Mouse (Mus musculus): ENCODE data around the gene Ralbp1. TPM values are rescaled to one million over a fixed set of nuclear protein-coding genes. Genes with fewer than 3 reads are reported as not detected.

Ralbp1 gene
- polyA plus RNA-seq, 1 experiment from 2014 or later = 47.6 TPM

DNA sequence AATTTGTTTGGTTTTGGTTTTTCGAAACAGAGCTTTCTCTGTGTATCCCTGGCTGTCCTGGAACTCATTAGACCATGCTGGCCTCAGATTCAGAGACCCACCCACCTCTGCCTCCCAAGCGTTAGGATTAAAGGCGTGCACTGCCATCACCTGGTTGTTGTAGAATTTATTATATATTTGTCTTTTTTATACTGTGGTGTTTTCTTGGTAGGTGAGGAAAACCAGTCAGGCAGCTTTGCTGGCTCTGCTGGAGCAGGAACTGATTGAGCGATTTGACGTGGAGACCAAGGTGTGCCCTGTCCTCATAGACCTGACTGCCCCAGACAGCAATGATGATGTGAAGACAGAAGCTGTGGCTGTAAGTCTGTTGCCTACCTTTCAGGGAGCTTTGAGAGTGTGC is 74.6 kb downstream of the Ralbp1 start:
- no peak for DNase-seq (ENCODE audit: low spot score)
- Histone ChIP-seq H3K9ac (ENCODE audit: low read depth, low read length) (no peak overlapping the region), H3K4me3 (ENCODE audit: low read depth, low read length) (no peak overlapping the region), H3K9me3 (ENCODE audit: control insufficient read depth, low read length) (no peaks in the 10 kb centered on the region), H3K27ac (ENCODE audit: low read depth, low read length) (no peak overlapping the region), H3K4me2 (replicated peaks; ENCODE audit: low read depth, low read length) (no peak overlapping the region), H3K27me3 (ENCODE audit: control insufficient read depth, insufficient read depth, low read length) (no peaks in the 10 kb centered on the region), H3K4me1 (replicated peaks; ENCODE audit: control insufficient read depth, insufficient read depth, low read length) (no peaks in the 10 kb centered on the region), H3K36me3 (ENCODE audit: control insufficient read depth, insufficient read depth, low read length) (peaks cover 10% of the 10 kb centered on the region)
- 91% methylated on average over 5 of the region's 5 CpGs for WGBS
- no peak for ATAC-seq (ENCODE audit: low FRiP score)

DNA sequence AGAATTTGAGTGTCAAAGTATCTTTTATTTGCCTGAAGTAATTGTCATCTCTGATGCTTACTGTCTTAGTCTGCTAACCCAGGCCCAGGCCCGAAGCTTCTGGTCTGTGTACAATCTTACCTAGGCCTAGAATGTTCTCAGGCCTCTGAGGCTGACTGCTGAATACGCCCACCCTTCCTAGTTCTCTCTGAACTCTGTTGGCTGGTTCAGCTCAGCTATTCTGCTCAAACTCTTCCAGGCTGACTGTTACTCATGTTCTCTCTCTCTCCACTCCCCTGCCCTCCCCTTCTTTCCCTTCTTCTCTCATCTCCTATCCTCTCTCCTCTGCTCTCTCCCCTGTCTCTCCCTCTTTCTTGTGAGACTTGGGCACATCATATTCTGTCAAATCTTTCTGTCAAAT is 79.2 kb downstream of the Ralbp1 start:
- DNase-seq (ENCODE audit: low spot score) = no peak
- H3K36me3 ChIP-seq (ENCODE audit: control insufficient read depth, insufficient read depth, low read length) = no peaks in the 10 kb centered on the region
- 89% methylated on average over 2 of the region's 2 CpGs for WGBS
- no peak for ATAC-seq (ENCODE audit: low FRiP score)
- H3K9me3 ChIP-seq (ENCODE audit: control insufficient read depth, low read length) = no peaks in the 10 kb centered on the region
- H3K27ac ChIP-seq (ENCODE audit: low read depth, low read length) = no peak overlapping the region
- no peak overlapping the region for H3K9ac ChIP-seq (ENCODE audit: low read depth, low read length)
- H3K4me1 ChIP-seq (replicated peaks; ENCODE audit: control insufficient read depth, insufficient read depth, low read length) = no peaks in the 10 kb centered on the region
- H3K4me3 ChIP-seq (ENCODE audit: low read depth, low read length) = no peak overlapping the region
- no peak overlapping the region for H3K4me2 ChIP-seq (replicated peaks; ENCODE audit: low read depth, low read length)
- no peaks in the 10 kb centered on the region for H3K27me3 ChIP-seq (ENCODE audit: control insufficient read depth, insufficient read depth, low read length)

DNA sequence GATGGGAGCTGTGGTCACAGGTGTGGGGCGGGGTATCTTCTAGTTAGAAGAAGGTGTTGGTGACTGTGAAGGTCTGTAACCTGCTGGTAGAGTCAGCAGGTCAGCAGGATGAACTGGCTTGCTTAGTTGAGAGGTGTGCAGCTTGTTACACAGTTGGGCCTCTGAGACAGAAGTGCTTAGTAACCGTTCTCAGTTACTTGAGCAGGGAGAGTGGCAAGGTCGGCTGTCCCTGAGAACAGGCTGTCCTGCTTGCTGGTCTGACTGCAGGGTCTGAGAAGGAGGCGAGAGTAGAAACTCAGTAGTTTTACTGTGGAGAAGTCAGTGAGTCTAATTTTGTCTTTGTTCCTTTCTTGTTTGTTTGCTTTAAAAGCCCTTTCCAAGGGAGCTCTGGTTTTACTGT is 79.6 kb downstream of the Ralbp1 start:
- 79% methylated on average over 4 of the region's 4 CpGs for WGBS
- Histone ChIP-seq H3K4me3 (ENCODE audit: low read depth, low read length) (no peak overlapping the region), H3K36me3 (ENCODE audit: control insufficient read depth, insufficient read depth, low read length) (no peaks in the 10 kb centered on the region), H3K9ac (ENCODE audit: low read depth, low read length) (no peak overlapping the region), H3K4me1 (replicated peaks; ENCODE audit: control insufficient read depth, insufficient read depth, low read length) (no peaks in the 10 kb centered on the region), H3K4me2 (replicated peaks; ENCODE audit: low read depth, low read length) (no peak overlapping the region), H3K27ac (ENCODE audit: low read depth, low read length) (no peak overlapping the region), H3K9me3 (ENCODE audit: control insufficient read depth, low read length) (no peaks in the 10 kb centered on the region), H3K27me3 (ENCODE audit: control insufficient read depth, insufficient read depth, low read length) (no peaks in the 10 kb centered on the region)
- ATAC-seq (ENCODE audit: low FRiP score) (no peak), DNase-seq (ENCODE audit: low spot score) (no peak)

DNA sequence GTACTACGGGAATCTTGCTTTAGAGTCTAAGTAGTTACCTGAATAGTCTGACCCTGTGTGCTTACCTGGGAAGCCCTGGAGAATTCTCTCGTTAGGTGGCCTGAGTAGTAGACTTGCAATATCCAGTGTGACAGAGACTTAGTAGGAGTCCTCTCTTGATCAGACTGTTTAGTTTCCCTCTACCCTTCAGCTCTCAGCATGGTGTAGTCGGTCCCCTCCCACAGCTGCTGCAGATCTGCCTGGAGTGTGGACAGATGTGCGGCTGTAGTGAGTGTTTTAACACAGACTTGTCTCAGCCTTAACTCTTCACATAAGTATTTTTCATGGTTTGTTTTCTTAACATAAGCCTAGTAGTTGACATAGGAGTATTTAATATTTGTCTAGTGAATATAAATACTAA is 83.6 kb downstream of the Ralbp1 start:
- DNase-seq (ENCODE audit: low spot score) (no peak), ATAC-seq (ENCODE audit: low FRiP score) (no peak)
- no peaks in the 10 kb centered on the region for H3K4me1 ChIP-seq (replicated peaks; ENCODE audit: control insufficient read depth, insufficient read depth, low read length)
- WGBS = 79% methylated on average over 4 of the region's 4 CpGs
- H3K27ac ChIP-seq (ENCODE audit: low read depth, low read length) = no peak overlapping the region
- no peaks in the 10 kb centered on the region for H3K36me3 ChIP-seq (ENCODE audit: control insufficient read depth, insufficient read depth, low read length)
- no peak overlapping the region for H3K4me3 ChIP-seq (ENCODE audit: low read depth, low read length)
- no peak overlapping the region for H3K4me2 ChIP-seq (replicated peaks; ENCODE audit: low read depth, low read length)
- H3K27me3 ChIP-seq (ENCODE audit: control insufficient read depth, insufficient read depth, low read length) = no peaks in the 10 kb centered on the region
- no peaks in the 10 kb centered on the region for H3K9me3 ChIP-seq (ENCODE audit: control insufficient read depth, low read length)
- H3K9ac ChIP-seq (ENCODE audit: low read depth, low read length) = no peak overlapping the region

DNA sequence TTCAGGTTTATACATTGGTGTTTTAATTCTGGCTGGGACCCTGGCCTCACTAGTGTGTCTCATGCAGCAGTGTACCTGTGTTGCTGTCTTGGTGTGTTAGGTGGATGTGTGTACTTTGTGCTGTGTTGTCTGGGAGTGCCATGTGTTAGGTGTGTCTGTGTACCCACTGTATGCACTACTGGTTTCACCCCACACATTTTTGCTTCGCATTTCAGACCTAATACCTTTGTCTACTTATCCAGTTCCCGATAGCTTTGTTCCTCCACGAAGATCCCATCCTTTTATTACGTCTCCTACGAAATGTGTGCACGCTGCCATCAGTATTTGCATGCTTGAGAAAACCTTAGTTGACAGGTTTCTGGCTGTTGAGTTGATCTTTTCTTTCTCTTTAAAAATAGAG is 85.1 kb downstream of the Ralbp1 start:
- no peak overlapping the region for H3K27ac ChIP-seq (ENCODE audit: low read depth, low read length)
- H3K9ac ChIP-seq (ENCODE audit: low read depth, low read length) = no peak overlapping the region
- no peaks in the 10 kb centered on the region for H3K36me3 ChIP-seq (ENCODE audit: control insufficient read depth, insufficient read depth, low read length)
- H3K9me3 ChIP-seq (ENCODE audit: control insufficient read depth, low read length) = no peaks in the 10 kb centered on the region
- no peak for DNase-seq (ENCODE audit: low spot score)
- H3K4me3 ChIP-seq (ENCODE audit: low read depth, low read length) = no peak overlapping the region
- H3K4me2 ChIP-seq (replicated peaks; ENCODE audit: low read depth, low read length) = no peak overlapping the region
- no peaks in the 10 kb centered on the region for H3K4me1 ChIP-seq (replicated peaks; ENCODE audit: control insufficient read depth, insufficient read depth, low read length)
- ATAC-seq (ENCODE audit: low FRiP score) = no peak
- no peaks in the 10 kb centered on the region for H3K27me3 ChIP-seq (ENCODE audit: control insufficient read depth, insufficient read depth, low read length)
- WGBS = 97% methylated on average over 6 of the region's 6 CpGs

DNA sequence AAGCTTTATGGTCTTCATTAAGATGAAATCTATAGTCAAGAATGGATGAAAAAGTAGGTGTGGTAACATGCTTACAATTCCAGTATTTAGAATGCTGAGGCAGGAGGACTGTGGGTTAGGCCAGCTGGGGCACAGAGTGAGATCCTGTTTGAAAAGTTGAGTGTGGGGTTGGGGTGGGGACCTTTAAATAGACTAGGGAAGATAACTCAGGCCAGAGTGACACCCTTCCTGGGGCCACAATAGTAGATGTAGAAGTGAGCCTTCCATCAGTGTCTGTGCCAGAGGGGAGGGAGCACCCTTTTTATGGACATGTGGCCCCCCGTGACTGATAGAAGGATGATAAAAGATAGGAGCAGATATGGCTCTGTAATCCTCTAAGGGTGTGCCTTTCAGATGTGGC is 86.2 kb downstream of the Ralbp1 start:
- 100% methylated on average over 1 of the region's 1 CpGs for WGBS
- no peak for ATAC-seq (ENCODE audit: low FRiP score)

DNA sequence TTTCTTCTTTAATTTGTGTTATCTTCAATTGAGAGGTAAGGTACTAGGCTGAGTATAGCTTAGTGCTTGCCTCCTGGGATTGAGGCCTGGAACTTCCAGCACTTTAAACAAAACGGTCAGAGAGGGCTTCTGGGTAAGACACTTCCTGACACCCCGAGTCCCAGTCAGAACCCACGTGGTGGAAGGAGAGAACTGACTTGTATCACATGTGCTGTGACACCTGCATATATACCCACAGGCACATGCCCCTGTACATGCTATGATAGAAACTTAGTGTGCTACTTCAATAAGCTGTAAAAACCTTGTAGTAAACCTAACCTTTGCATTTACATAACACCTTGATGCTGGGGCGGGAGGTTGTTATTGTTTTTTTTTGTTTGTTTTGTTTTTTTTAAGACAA is 87.2 kb downstream of the Ralbp1 start:
- Histone ChIP-seq H3K36me3 (ENCODE audit: control insufficient read depth, insufficient read depth, low read length) (no peaks in the 10 kb centered on the region), H3K9ac (ENCODE audit: low read depth, low read length) (no peak overlapping the region), H3K9me3 (ENCODE audit: control insufficient read depth, low read length) (no peaks in the 10 kb centered on the region), H3K4me2 (replicated peaks; ENCODE audit: low read depth, low read length) (no peak overlapping the region), H3K4me3 (ENCODE audit: low read depth, low read length) (no peak overlapping the region), H3K27ac (ENCODE audit: low read depth, low read length) (no peak overlapping the region), H3K27me3 (ENCODE audit: control insufficient read depth, insufficient read depth, low read length) (no peaks in the 10 kb centered on the region), H3K4me1 (replicated peaks; ENCODE audit: control insufficient read depth, insufficient read depth, low read length) (no peaks in the 10 kb centered on the region)
- WGBS = 81% methylated on average over 4 of the region's 4 CpGs
- DNase-seq (ENCODE audit: low spot score) (no peak), ATAC-seq (ENCODE audit: low FRiP score) (no peak)

More for the DNA sequence above, 86.2 kb downstream of the Ralbp1 start:
- no peak overlapping the region for H3K9ac ChIP-seq (ENCODE audit: low read depth, low read length)
- no peak for DNase-seq (ENCODE audit: low spot score)
- H3K27ac ChIP-seq (ENCODE audit: low read depth, low read length) = no peak overlapping the region
- H3K9me3 ChIP-seq (ENCODE audit: control insufficient read depth, low read length) = no peaks in the 10 kb centered on the region
- H3K4me3 ChIP-seq (ENCODE audit: low read depth, low read length) = no peak overlapping the region
- H3K4me1 ChIP-seq (replicated peaks; ENCODE audit: control insufficient read depth, insufficient read depth, low read length) = no peaks in the 10 kb centered on the region
- H3K36me3 ChIP-seq (ENCODE audit: control insufficient read depth, insufficient read depth, low read length) = no peaks in the 10 kb centered on the region
- no peak overlapping the region for H3K4me2 ChIP-seq (replicated peaks; ENCODE audit: low read depth, low read length)
- no peaks in the 10 kb centered on the region for H3K27me3 ChIP-seq (ENCODE audit: control insufficient read depth, insufficient read depth, low read length)

Other genes with a start within 250 kb of the Ralbp1 start
- gene Txndc2, start 243.6 kb downstream of the Ralbp1 start, polyA plus RNA-seq (2014; fragmentation: Nextera tagmentation; extraction: Ambion mirVana) = 0.10 TPM in 1 of 2 replicates, not detected in the other
- 74.8 and 82.0 TPM in 2 replicates for gene Rab31, start 113.0 kb downstream of the Ralbp1 start, polyA plus RNA-seq (2014; fragmentation: Nextera tagmentation; extraction: Ambion mirVana)
- 48.9 and 56.8 TPM in 2 replicates for gene Ppp4r1, start 103.2 kb downstream of the Ralbp1 start, polyA plus RNA-seq (2014; fragmentation: Nextera tagmentation; extraction: Ambion mirVana)
- gene Twsg1, start 65.4 kb upstream of the Ralbp1 start, polyA plus RNA-seq (2014; fragmentation: Nextera tagmentation; extraction: Ambion mirVana) = 85.9 and 98.4 TPM in 2 replicates
- 35.3 and 49.2 TPM in 2 replicates for gene Ankrd12, start 191.3 kb upstream of the Ralbp1 start, polyA plus RNA-seq (2014; fragmentation: Nextera tagmentation; extraction: Ambion mirVana)
- gene Ndufv2, start 215.8 kb upstream of the Ralbp1 start, polyA plus RNA-seq (2014; fragmentation: Nextera tagmentation; extraction: Ambion mirVana) = 336 and 342 TPM in 2 replicates
- gene Washc1, start 225.7 kb upstream of the Ralbp1 start, polyA plus RNA-seq (2014; fragmentation: Nextera tagmentation; extraction: Ambion mirVana) = 27.6 and 30.8 TPM in 2 replicates
- 13.4 and 17.0 TPM in 2 replicates for gene Ddx11, start 237.7 kb upstream of the Ralbp1 start, polyA plus RNA-seq (2014; fragmentation: Nextera tagmentation; extraction: Ambion mirVana)